Mouse (Mus musculus) E14TG2a.4 (cell line): ENCODE results near the gene Gm7861.
"Not testable (repeated sequence)": the region's sequence is repeated elsewhere in the genome, so short reads cannot be mapped to it uniquely, and the experiment has no call there.

Source experiments
- H3K27me3 ChIP-seq: 2 replicates; pipeline ENCODE4 v1.6.1; 2014; ENCODE audit warnings: low read length, control low read depth; ENCODE audit not compliant: insufficient read depth
- H3K36me3 ChIP-seq: 2 replicates; pipeline ENCODE4 v1.6.1; 2014; ENCODE audit warnings: low read length, control low read depth; ENCODE audit not compliant: insufficient read depth
- H3K4me1 ChIP-seq: replicated peaks from 2 replicates; pipeline ENCODE4 v1.6.1; 2014; ENCODE audit warnings: low read depth, low read length, control low read depth
- H3K4me3 ChIP-seq: replicated peaks from 2 replicates; pipeline ENCODE4 v1.5.1; 2014; ENCODE audit warnings: mild to moderate bottlenecking, low read length
- H3K9me3 ChIP-seq: 2 replicates; pipeline ENCODE4 v1.6.1; 2014; ENCODE audit warnings: low read length, control low read depth

Gm7861 gene

GRCm38 (mm10) chr8:21594408-21594807 is at the start of gene Gm7861:
Gene Gm7861, minus strand, starts transcription at chr8:21594508.
- not testable (repeated sequence) for H3K4me1 ChIP-seq, H3K36me3 ChIP-seq, H3K4me3 ChIP-seq, H3K27me3 ChIP-seq, H3K9me3 ChIP-seq

GRCm38 (mm10) chr8:21617883-21618282 is 23.6 kb upstream of the Gm7861 start, which contains the start of gene Defa26:
Gene Defa26, plus strand, starts transcription at chr8:21618183.
- H3K4me3 ChIP-seq, H3K9me3 ChIP-seq, H3K36me3 ChIP-seq, H3K27me3 ChIP-seq, H3K4me1 ChIP-seq: not testable (repeated sequence)

GRCm38 (mm10) chr8:21582706-21583105 is 11.6 kb downstream of the Gm7861 start, which contains the start of gene Defa28:
Gene Defa28, plus strand, starts transcription at chr8:21583006.
- not testable (repeated sequence) for H3K4me1 ChIP-seq, H3K4me3 ChIP-seq, H3K27me3 ChIP-seq, H3K36me3 ChIP-seq, H3K9me3 ChIP-seq

GRCm38 (mm10) chr8:21565086-21565485 is 29.2 kb downstream of the Gm7861 start, which contains the start of gene Defa37:
Gene Defa37, plus strand, starts transcription at chr8:21565386.
- not testable (repeated sequence) for H3K4me3 ChIP-seq, H3K9me3 ChIP-seq, H3K36me3 ChIP-seq, H3K4me1 ChIP-seq, H3K27me3 ChIP-seq
